Mouse (Mus musculus): ENCODE measurements around the gene Tfe3.
"Not testable (repeated sequence)": the region's sequence is repeated elsewhere in the genome, so short reads cannot be mapped to it uniquely, and the experiment has no call there.

Tfe3 gene

DNA sequence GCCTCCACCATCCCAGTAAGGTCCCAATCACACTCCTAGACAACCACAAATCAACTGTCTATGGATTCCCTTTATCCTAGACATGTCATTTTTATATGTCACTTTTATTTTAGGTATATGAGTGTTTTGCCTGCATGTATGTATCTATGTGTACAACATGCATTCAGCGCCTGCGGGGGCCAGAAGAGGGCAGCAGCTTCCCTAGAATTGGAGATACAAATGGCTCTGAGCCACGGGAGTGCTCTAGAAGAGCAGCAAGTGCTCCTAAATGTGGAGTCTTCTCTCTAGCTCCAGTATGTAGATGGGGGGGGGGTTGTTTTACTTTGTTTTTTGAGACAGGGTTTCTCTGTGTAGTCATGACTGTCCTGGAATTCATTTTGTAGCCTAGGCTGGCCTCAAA lies 8.7 kb upstream of the Tfe3 start:
- DNase-seq: peak in 1 of 2 experiments; percentile 59

DNA sequence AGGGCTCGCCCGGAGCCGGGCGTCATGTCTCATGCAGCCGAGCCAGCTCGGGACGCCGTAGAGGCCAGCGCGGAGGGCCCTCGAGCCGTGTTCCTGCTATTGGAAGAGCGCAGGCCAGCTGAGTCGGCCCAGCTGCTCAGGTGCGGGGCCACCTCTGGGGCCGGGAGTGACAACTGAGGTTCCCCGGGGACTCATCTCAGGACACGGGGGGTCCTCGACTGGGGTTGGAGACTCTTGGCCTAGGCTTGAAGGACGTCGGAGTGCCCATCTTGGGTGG lies 499 bp downstream of the Tfe3 start:
- DNase-seq: no peak

DNA sequence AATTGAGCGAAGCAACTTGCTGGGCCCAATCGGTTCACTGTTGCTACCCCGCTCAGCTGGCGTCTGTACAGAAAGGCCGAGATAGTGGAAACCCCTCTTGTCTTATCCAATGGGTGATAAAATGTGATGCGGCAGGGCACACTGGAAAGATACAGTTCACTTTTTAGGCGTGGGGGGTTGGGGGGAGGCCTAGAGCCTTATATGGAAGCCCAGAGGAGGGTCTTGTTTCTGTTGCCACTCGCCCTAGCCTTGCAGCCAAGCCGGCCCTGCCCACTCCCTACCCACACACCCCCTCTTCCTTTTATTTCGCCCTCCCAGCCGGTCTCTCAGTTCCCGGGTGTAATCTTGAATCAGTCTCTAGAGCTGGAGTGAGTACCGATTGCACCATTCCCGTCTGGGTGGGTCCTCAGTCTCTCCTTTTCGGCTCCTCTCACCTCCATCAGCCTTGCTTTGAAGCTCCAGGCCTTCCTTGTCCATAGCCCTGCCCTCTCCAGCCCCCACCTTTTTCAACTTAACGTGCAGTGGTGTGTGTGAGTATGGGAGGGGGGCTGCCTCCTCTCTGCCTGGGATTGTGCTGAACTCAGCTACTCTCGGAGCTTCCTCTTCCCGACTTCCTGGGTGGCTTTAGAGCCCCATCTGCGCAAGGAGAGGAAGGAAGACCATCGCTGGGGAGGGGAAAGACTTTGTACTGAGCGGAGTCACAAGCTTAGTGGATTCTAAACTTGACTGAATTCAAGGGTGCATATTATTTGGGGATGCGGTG lies 1.5 kb downstream of the Tfe3 start:
- peak; percentile 14 to 26 for DNase-seq

DNA sequence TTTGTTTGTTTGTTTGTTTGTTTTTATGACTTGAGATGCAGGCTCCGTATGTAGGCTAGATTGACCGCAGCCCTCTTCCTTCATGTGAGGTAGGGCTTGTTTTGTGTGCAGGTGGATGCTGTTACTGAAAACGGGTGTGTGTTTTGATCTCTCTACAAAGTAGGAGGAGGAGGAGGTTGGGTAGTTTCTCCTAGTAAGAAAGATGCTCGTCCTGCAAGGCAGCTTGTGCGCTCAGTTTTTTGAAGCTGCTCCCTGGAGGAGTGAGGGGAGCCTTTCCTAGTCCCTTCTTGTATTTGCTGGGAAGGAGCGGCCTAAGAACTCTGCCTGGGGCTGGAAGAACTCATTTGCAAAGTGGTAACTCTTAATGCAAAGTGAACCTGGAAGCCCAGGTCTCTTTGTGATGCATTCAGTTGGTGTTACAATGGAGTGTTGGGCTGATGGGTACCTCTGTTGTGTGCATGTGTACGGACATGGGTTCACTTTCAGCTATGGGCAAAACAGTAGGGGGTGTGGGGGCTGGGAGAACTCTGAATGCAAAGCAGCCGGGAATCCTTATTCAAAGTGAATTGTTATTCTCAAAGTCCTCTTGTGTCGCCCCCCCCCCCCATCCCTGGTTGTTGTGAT lies 2.4 kb downstream of the Tfe3 start:
- DNase-seq: peak in 1 of 2 experiments; percentile 17

DNA sequence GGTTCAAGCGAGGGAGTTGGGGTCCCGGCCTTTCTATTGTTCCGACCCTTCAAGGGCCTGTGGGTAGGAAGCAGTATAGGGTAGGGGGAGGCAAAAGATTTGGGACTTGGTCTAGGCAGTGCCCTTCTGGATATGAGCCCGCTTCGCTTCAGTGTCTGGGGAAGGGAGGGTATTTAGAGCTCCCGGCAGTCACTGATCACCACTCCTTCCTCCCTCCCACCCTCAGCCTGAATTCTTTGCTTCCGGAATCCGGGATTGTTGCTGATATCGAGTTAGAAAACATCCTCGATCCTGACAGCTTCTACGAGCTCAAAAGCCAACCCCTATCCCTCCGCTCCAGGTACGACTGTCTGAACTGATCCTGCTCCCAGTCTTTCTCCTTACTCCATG lies 2.9 kb downstream of the Tfe3 start:
- peak in 1 of 2 experiments; percentile 11 for DNase-seq

DNA sequence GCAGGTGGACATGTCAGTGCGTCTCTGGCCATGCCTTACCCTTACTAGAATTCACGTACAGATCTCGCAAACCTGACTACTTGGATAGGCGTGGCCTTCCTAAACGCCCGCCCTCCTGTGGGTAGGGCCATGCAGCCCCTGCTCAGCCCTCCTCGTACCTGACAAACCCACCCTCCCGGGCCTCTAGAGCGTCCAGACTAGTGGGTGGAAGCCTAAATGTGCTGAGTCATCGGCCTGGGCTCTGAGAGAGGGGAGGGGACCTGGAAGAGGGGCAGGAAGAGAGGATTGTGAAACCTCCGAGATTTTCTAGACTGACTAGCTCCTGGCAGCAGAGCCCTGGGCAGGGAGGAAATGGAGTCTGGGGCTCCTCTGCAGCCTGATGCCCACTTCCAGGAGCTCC lies 3.4 kb downstream of the Tfe3 start:
- peak; percentile 18 to 28 for DNase-seq

DNA sequence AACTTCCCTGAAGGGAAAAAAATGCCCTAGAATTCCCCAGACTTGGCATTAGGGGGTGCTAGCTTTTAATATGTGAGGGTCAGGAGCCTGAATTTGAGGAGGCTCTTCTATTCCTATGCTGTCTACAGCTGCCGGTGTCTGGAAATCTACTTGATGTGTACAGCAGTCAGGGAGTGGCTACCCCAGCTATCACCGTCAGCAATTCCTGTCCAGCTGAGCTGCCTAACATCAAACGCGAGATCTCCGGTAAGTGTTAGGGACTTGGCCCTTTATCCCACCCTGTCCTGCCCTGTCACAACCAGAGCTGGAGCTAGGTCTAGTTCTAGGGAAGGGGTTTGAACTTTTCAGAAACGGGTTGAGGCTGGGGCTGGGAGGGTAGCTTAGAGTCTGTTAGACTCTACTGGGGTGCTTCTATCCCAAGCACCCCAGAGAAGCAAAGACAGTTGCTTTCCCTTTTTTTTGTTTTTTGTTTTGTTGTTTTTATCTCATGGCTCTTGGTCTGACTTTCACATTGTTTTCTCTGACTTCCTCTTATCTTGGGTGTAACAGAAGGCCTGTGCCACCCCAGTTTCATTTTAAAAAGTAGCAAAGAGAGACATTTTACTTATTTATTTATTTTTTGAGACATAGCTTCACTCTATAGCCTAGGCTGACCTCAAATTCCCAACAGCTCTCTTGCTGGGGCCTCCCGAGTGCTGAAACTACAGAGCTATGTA lies 7.1 kb downstream of the Tfe3 start:
- DNase-seq: no peak

DNA sequence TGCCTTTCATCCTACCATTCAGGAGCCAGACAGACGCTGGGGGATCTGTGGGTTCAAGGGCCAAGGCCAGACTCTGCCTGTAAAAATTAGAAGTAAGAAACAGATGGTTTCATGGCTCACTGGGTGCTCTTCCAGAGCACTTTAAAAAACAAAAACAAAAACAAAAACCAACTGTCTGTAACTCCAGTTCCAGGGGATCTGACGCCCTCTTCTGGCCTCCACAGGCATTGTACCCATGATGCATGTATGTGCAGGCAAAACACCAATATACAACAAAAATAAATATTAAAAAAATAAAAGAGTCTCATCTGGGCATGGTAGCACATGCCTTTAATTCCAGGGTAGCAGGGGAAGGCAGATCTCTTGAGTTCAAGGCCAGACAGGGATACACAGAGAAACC lies 10.4 kb downstream of the Tfe3 start:
- DNase-seq: peak; percentile 26 to 44

DNA sequence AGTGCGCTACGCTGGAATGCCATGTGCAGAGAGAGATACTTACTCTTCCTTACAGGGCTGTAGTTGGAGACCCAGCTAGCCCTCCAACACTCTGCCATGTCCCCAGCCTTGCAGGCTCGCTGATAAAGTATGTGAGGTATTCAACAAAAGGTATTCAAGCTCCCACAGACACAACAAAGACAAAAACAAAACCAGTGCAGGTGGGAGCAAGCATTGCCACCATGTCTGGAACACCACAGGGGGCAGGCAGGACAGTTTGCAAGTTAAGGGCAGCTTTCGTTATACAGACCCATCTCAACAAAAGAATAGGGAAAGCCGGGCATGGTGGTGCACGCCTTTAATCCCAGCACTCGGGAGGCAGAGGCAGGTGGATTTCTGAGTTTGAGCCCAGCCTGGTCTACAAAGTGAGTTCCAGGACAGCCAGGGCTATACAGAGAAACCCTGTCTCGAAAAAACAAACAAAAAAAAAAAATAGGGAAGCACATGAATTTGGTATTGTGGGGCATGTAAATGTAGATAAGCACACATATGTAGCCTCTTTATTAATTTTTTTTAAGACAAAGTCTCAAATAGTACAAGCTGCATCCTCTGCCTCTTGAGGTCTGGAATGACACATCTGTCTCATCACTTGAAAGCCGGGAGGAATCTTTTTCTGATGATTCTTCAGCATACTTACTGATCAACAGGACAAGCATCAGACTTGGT lies 13.3 kb downstream of the Tfe3 start:
- no peak for DNase-seq

DNA sequence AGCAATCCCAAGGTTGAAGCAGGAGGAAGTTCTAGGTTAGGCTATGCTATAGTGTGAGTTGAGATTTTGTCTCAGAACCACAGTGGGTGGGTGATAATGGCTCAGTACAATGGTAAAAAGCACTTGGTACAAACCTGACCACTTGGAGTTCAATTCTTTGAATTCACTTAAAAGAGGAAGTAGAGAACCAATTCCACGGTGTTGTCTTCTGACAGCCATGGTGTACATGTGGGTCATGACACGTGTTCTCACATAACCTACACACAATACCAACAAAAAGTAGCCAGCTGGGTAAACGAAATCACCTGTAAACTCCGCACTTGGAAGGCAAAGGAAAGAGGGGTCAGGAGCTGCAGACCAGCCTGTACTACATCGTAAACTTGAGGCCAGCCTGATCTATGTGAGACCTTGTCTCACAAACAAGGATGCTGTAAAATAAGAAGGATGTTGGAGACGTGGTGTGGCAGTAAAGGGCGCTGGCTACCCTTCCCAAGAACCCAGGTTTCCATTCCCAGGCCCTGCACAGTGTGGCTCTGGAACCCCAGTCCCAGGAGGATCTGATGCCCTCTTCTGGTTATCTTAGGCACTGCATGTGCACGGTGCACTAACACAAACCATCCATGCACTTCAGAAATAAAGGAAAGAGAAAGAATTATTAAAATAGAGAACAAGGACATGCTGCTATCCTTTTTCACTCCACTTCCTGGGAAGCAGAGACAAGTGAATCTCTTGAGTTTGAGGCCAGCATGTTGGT lies 14.1 kb downstream of the Tfe3 start:
- peak; percentile 76 to 81 for DNase-seq

DNA sequence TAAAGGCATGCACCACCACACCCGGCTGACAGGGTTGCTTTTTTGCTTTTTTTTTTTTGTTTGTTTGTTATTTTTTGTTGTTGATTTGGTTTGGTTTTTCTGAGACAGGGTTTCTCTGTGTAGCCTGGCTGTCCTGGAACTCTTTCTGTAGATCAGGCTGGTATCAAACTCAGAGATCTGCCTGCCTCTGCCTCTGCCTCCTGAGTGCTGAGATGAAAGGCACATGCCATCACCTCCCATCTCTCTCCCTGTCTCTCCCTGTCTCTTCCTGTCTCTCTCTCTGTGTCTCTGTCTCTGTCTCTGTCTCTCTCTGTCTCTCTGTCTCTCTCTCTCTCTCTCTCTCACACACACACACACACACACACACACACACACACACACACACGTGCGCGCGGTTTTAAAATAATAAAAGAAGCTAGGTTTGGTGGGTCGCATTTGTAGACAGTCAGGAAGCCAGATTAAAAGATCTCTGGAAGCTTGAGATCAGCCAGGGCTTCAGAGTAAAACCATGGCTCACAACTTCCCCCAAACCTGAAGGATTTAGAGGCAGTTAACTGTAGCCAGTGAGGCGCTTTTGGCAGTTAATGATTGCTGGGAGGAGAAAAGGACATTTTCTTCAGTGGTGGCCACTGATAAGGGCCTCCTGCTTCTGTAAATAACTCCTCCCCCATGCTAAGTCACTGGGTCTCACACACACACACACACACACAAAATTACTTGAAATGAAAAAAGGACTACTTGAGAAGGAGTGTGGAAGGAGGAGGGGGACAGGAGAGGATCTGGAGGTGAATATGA lies 16.3 kb downstream of the Tfe3 start:
- DNase-seq: no peak

DNA sequence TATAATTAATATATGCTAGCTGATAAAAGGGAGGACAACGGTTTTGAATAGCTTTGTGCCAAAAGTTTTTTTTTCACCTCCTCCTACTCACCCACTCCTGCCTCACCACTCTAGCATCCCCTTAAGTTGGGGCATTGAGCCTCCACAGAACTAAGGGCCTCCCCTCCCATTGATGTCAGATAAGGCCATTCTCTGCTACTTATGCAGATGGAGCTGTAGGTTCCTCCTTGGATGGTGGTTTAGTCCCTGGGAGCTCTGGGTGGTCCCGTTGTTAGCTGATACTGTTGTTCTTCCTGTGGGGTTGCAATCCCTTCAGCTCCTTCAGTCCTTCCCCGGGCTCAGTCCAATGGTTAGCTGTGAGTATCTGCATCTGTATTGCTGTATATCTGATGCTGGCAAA lies 16.9 kb downstream of the Tfe3 start:
- DNase-seq: no peak

DNA sequence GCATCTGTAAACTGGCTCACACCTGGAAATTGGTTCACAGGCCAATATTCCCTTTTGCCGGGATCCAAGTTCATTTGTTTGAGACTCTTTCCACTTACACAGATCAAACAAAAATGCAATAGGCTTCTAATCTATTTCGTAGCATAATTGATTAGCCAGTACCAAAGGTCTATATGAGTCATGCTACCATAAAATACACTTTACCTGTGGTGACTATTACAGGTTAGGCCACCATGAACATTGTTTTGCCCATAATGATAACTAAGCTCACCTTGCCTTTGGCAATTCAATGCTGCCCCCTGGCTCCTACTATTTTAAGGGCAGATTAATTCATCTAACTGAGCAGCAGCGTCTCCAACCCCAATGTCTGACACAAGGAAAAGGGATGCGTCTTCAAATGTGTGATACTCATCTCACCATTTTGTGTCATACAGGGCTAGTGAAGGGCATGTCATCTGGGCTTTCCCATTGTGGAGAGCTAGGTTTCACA lies 20.3 kb downstream of the Tfe3 start:
- no peak for DNase-seq

DNA sequence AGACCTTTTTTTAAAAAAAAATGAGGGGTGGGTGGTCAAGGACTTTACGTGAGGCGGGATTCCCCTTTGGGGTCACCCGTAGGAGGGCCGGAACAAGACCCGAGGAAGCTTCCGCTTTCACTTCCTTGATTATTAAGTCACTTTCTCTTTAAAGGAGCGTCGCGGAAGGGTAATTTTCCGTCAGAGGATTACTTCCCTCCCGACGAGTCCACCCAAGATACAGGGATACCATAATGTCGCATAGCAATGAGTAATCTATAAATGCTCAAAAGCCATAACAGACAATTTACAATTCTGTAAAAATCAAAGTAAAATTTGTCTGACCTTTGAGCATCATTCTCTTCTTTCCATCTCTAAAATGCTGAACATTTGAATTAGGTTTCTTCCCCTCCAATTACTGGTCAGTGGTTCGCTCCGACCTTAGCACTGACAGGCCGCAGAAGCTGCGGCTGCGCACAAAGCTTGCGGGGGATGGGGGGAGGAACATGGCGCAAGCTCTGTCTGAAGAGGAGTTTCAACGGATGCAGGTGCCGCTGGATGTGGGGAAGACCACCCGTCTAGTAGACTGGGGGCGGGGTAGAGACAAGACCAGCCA lies 27.3 kb downstream of the Tfe3 start, which contains the start of gene Gripap1:
Gene Gripap1 (plus strand): TSS at position 224 of the 595 bp plus-strand sequence.
- DNase-seq: peak; percentile 83 to 88

DNA sequence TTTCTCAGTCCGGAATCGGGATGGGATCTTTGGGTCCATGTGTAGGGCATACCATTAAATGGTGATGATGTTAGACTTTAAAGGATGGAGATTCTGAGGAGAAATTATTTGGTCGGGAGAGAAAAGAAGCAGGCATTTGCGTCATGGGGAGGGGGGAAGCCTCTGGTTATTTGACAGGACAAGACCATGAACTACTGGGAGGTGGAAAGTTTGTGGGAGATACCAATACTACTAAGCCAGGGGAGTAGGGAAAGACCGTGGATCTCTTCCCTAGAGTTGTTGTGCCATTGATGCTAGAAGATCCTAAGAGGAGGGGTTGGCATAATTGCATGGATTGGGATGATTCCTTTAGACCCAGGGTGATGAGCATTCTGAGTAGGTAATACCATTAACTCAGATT lies 27.9 kb downstream of the Tfe3 start:
- DNase-seq: peak; percentile 17 to 21

DNA sequence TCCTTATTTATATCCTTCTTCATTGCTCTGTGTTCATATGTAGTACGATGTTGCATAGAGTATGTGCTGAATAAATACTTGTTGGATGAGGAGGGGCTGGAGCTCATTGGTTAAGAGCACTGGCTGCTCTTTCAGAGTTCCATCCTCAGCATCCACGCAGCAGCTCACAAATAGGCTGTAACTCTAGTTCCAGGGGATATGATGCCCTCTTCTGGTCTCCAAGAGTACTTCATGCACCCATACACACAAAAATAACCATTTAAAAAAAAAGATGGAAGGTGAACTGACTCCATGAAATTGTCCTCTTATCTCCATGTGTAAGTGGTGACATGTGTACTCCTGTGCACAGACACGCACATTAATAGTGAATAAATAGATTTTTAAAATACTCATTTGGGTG lies 31.0 kb downstream of the Tfe3 start:
- DNase-seq: peak; percentile 20 to 40

DNA sequence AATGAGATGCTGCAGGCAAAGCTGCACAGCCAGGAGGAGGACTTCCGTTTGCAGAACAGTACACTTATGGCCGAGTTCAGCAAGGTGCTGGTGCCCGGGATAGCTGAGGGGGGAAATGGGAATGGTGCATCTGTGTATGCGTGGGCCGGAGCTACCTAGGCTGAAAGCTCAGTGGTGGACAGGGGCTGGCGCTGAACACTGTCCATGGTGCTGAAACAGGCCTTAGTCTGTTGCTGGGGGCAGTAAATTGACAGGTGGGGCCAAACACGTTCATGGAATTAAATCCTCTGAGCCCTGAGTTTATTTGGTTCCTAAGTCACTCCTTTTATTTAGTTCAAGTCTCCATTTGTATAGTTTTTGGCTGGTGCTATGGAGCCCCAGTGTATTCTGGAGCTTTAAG lies 32.7 kb downstream of the Tfe3 start:
- no peak for DNase-seq

DNA sequence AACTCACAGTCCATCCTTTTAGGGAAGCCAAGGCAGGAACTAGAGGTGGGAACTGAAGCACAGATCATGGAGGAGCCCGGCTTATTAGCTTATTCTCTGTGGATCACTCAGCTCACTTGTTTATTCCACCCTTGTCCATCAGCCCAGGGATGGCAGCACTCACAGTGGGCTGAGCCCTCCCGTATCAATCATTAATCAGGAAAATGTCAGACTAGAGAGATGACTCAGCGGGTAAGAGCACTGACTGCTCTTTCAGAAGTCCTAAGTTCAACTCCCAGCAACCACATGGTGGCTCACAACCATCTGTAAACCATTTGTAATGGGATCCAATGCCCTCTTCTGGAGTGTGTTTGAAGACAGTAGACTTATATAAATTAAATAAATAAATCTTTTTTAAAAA lies 35.0 kb downstream of the Tfe3 start:
- no peak for DNase-seq

DNA sequence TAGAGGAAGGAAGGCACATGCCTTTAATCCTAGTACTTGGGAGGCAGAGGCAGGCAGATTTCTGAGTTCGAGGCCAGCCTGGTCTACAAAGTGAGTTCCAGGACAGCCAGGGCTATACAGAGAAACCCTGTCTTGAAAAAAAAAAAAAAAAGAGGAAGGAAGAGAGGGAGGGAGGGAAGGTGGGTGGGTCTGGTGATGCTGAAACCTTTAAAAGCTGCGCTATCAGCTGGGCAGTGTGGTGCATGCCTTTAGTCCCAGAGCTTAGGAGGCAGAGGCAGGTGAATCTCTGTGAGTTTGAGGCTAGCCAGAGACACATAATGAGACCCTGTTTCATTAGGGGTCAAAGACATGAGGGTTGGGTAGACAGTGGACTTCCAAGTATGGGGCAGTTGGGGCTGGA lies 39.8 kb downstream of the Tfe3 start:
- not testable (repeated sequence) for DNase-seq

DNA sequence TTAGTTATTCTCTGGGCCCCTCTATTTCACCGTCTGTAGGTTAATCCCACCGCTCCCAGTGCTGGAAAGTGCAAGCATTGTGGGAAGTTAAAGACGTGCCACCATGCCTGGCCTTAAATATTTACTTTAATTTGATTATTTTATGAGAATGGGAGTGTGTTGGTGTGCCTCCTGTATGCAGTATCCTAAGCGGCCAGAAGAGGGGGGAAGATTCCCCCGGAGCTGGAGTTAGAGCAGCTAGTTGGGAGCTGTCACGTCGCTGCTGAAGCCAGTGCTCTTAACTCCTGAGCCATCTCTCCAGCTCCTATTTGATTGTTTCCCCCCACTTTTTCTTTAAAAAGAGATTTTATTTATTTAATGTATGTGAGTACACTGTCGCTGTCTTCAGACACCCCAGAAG lies 52.7 kb downstream of the Tfe3 start:
- peak; percentile 48 to 58 for DNase-seq
